Mouse (Mus musculus) megakaryocyte-erythroid progenitor cell, adult 5-6 weeks (primary cell): ENCODE data around the gene Hnrnpul1. TPM values are rescaled to one million over a fixed set of nuclear protein-coding genes. Genes with fewer than 3 reads are reported as not detected.
"Not testable (repeated sequence)": the region's sequence is repeated elsewhere in the genome, so short reads cannot be mapped to it uniquely, and the experiment has no call there.

Experiments
- ATAC-seq: replicated peaks from 2 replicates; pipeline ENCODE4 v1.8.0; 2016; ENCODE audit warnings: mild to moderate bottlenecking, inconsistent platforms; ENCODE audit not compliant: severe bottlenecking, poor library complexity, low FRiP score, low TSS enrichment
- total RNA-seq, 2 experiments: library from RNA; stranded (forward) in 1 of 2; stranded (reverse) in 1 of 2; fragments of 200-1000, 215-1000 nt in 1 of 2; fragments of >200 nt in 1 of 2; fragmentation: Nextera tagmentation in 1 of 2; gene quantifications; 2 replicates each; pipeline ENCODE4 v1.2.3; 2014 to 2017

The Hnrnpul1 gene
- total RNA-seq, 2 experiments from 2014 or later, result 159 to 171 TPM

GRCm38 (mm10) chr7:25729396-25729795 is 25.2 kb downstream of the Hnrnpul1 start:
- no peak for ATAC-seq

GRCm38 (mm10) chr7:25727800-25728199 is 26.8 kb downstream of the Hnrnpul1 start:
- no peak for ATAC-seq

GRCm38 (mm10) chr7:25725886-25726285 is 28.7 kb downstream of the Hnrnpul1 start:
- ATAC-seq, result no peak

GRCm38 (mm10) chr7:25721776-25722175 is 32.8 kb downstream of the Hnrnpul1 start:
- not testable (repeated sequence) for ATAC-seq

GRCm38 (mm10) chr7:25720760-25721159 is 33.8 kb downstream of the Hnrnpul1 start:
- ATAC-seq, result no peak

GRCm38 (mm10) chr7:25719761-25720610 is 34.6 kb downstream of the Hnrnpul1 start:
- ATAC-seq, result no peak

GRCm38 (mm10) chr7:25718788-25719417 is 35.7 kb downstream of the Hnrnpul1 start, which contains the start of gene Ccdc97:
Gene Ccdc97, minus strand, starts transcription at chr7:25719088.
- ATAC-seq, result peak; percentile 57

- ATAC-seq, result no peak
These were observed 37.1 kb downstream of the Hnrnpul1 start for GRCm38 (mm10) chr7:25717478-25717877.

- ATAC-seq, result no peak
These were observed 38.8 kb downstream of the Hnrnpul1 start for GRCm38 (mm10) chr7:25715731-25716271.

GRCm38 (mm10) chr7:25714581-25714980 is 40.0 kb downstream of the Hnrnpul1 start:
- no peak for ATAC-seq

GRCm38 (mm10) chr7:25712801-25713200 is 41.8 kb downstream of the Hnrnpul1 start:
- no peak for ATAC-seq

GRCm38 (mm10) chr7:25711731-25712197 is 42.8 kb downstream of the Hnrnpul1 start:
- peak; percentile 42; the same call in 1 of the 2 replicates for ATAC-seq

GRCm38 (mm10) chr7:25711165-25711564 is 43.4 kb downstream of the Hnrnpul1 start:
- no peak for ATAC-seq

GRCm38 (mm10) chr7:25710519-25711130 is 43.9 kb downstream of the Hnrnpul1 start:
- no peak for ATAC-seq

GRCm38 (mm10) chr7:25709961-25710360 is 44.6 kb downstream of the Hnrnpul1 start:
- ATAC-seq, result peak; percentile 21

- no peak for ATAC-seq
These were observed 46.8 kb downstream of the Hnrnpul1 start for GRCm38 (mm10) chr7:25707581-25708292.

GRCm38 (mm10) chr7:25706578-25707170 is 47.9 kb downstream of the Hnrnpul1 start:
- ATAC-seq, result no peak

- no peak for ATAC-seq
These were observed 48.7 kb downstream of the Hnrnpul1 start for GRCm38 (mm10) chr7:25705801-25706251.
